Mouse (Mus musculus): ENCODE results near the gene Ankrd10.
"Not testable (repeated sequence)": the region's sequence is repeated elsewhere in the genome, so short reads cannot be mapped to it uniquely, and the experiment has no call there.

Gene Ankrd10

GRCm38 (mm10) chr8:11585513-11586373 lies 49.8 kb downstream of the Ankrd10 start:
- H3K36me3 ChIP-seq (ENCODE audit: control insufficient read depth, insufficient read depth, low read length, poor library complexity, severe bottlenecking) = no peaks in the 10 kb centered on the region
- DNase-seq (ENCODE audit: low read depth, low spot score) = no peak
- H3K27me3 ChIP-seq (ENCODE audit: control insufficient read depth, insufficient read depth, low read length, poor library complexity, severe bottlenecking) = no peaks in the 10 kb centered on the region

GRCm38 (mm10) chr8:11575604-11576384 lies 59.8 kb downstream of the Ankrd10 start:
- Histone ChIP-seq H3K36me3 (ENCODE audit: control insufficient read depth, insufficient read depth, low read length, poor library complexity, severe bottlenecking) (no peaks in the 10 kb centered on the region), H3K27me3 (ENCODE audit: control insufficient read depth, insufficient read depth, low read length, poor library complexity, severe bottlenecking) (no peaks in the 10 kb centered on the region)
- DNase-seq (ENCODE audit: low read depth, low spot score) = no peak

- Histone ChIP-seq H3K36me3 (ENCODE audit: control insufficient read depth, insufficient read depth, low read length, poor library complexity, severe bottlenecking) (no peaks in the 10 kb centered on the region), H3K27me3 (ENCODE audit: control insufficient read depth, insufficient read depth, low read length, poor library complexity, severe bottlenecking) (no peaks in the 10 kb centered on the region)
- no peak for DNase-seq (ENCODE audit: low read depth, low spot score)
These were observed 60.5 kb downstream of the Ankrd10 start for GRCm38 (mm10) chr8:11574911-11575603.

GRCm38 (mm10) chr8:11572428-11572827 lies 63.1 kb downstream of the Ankrd10 start:
- Histone ChIP-seq H3K36me3 (ENCODE audit: control insufficient read depth, insufficient read depth, low read length, poor library complexity, severe bottlenecking) (0 out of 2 replicates have a peak, but pooled peaks cover 3% of the 10 kb centered on the region), H3K27me3 (ENCODE audit: control insufficient read depth, insufficient read depth, low read length, poor library complexity, severe bottlenecking) (no peaks in the 10 kb centered on the region)
- DNase-seq (ENCODE audit: low read depth, low spot score) = no peak

GRCm38 (mm10) chr8:11571950-11572349 lies 63.6 kb downstream of the Ankrd10 start:
- Histone ChIP-seq H3K27me3 (ENCODE audit: control insufficient read depth, insufficient read depth, low read length, poor library complexity, severe bottlenecking) (no peaks in the 10 kb centered on the region), H3K36me3 (ENCODE audit: control insufficient read depth, insufficient read depth, low read length, poor library complexity, severe bottlenecking) (0 out of 2 replicates have a peak, but pooled peaks cover 3% of the 10 kb centered on the region)
- no peak for DNase-seq (ENCODE audit: low read depth, low spot score)

GRCm38 (mm10) chr8:11570742-11571141 lies 64.8 kb downstream of the Ankrd10 start:
- 0 out of 2 replicates have a peak, but pooled peaks cover 3% of the 10 kb centered on the region for H3K36me3 ChIP-seq (ENCODE audit: control insufficient read depth, insufficient read depth, low read length, poor library complexity, severe bottlenecking)
- DNase-seq (ENCODE audit: low read depth, low spot score) = no peak
- no peaks in the 10 kb centered on the region for H3K27me3 ChIP-seq (ENCODE audit: control insufficient read depth, insufficient read depth, low read length, poor library complexity, severe bottlenecking)

GRCm38 (mm10) chr8:11569260-11570097 lies 66.1 kb downstream of the Ankrd10 start:
- Histone ChIP-seq H3K36me3 (ENCODE audit: control insufficient read depth, insufficient read depth, low read length, poor library complexity, severe bottlenecking) (0 out of 2 replicates have a peak, but pooled peaks cover 3% of the 10 kb centered on the region), H3K27me3 (ENCODE audit: control insufficient read depth, insufficient read depth, low read length, poor library complexity, severe bottlenecking) (no peaks in the 10 kb centered on the region)
- no peak for DNase-seq (ENCODE audit: low read depth, low spot score)

GRCm38 (mm10) chr8:11568193-11568592 lies 67.4 kb downstream of the Ankrd10 start:
- not testable (repeated sequence) for H3K36me3 ChIP-seq (ENCODE audit: control insufficient read depth, insufficient read depth, low read length, poor library complexity, severe bottlenecking); DNase-seq (ENCODE audit: low read depth, low spot score)

GRCm38 (mm10) chr8:11564721-11565120 lies 70.8 kb downstream of the Ankrd10 start:
- peaks cover 3% of the 10 kb centered on the region for H3K36me3 ChIP-seq (ENCODE audit: control insufficient read depth, insufficient read depth, low read length, poor library complexity, severe bottlenecking)
- no peaks in the 10 kb centered on the region for H3K27me3 ChIP-seq (ENCODE audit: control insufficient read depth, insufficient read depth, low read length, poor library complexity, severe bottlenecking)
- DNase-seq (ENCODE audit: low read depth, low spot score) = no peak

More at GRCm38 (mm10) chr8:11568193-11568592, 67.4 kb downstream of the Ankrd10 start:
- not testable (repeated sequence) for H3K27me3 ChIP-seq (ENCODE audit: control insufficient read depth, insufficient read depth, low read length, poor library complexity, severe bottlenecking)

GRCm38 (mm10) chr8:11564236-11564635 lies 71.3 kb downstream of the Ankrd10 start:
- H3K27me3 ChIP-seq (ENCODE audit: control insufficient read depth, insufficient read depth, low read length, poor library complexity, severe bottlenecking) = no peaks in the 10 kb centered on the region
- peaks cover 3% of the 10 kb centered on the region for H3K36me3 ChIP-seq (ENCODE audit: control insufficient read depth, insufficient read depth, low read length, poor library complexity, severe bottlenecking)
- no peak for DNase-seq (ENCODE audit: low read depth, low spot score)

Measured in splenic B cell, adult 2 months (primary cell).